Mouse (Mus musculus) myocyte (in vitro differentiated cells): Measurements from ENCODE around the gene Ppara.

ENCODE experiments used
- CEBPB ChIP-seq: IDR thresholded peaks from 2 replicates; pipeline ENCODE4 v1.6.1; 2011; ENCODE audit warnings: mild to moderate bottlenecking, moderate library complexity; ENCODE audit not compliant: poor library complexity, insufficient read depth, severe bottlenecking
- E2F4 ChIP-seq: IDR thresholded peaks from one replicate; pipeline ENCODE4 v1.6.1; 2011; ENCODE audit warnings: mild to moderate bottlenecking, control low read depth, moderate library complexity; ENCODE audit not compliant: insufficient read depth
- MYOG ChIP-seq, 3 experiments: IDR thresholded peaks; one replicate each; pipeline ENCODE4 v1.6.1; 2011; ENCODE audit warnings: control low read depth in 2 of 3, low read depth in 2 of 3, mild to moderate bottlenecking in 2 of 3; ENCODE audit not compliant: insufficient read length in 2 of 3, control insufficient read depth in 1 of 3, insufficient read depth in 1 of 3
- POLR2A ChIP-seq: IDR thresholded peaks from one replicate; pipeline ENCODE4 v1.6.1; 2011; ENCODE audit warnings: low read depth, mild to moderate bottlenecking, control low read depth, moderate library complexity; ENCODE audit not compliant: insufficient read length
- POLR2AphosphoS2 ChIP-seq: IDR thresholded peaks from one replicate; pipeline ENCODE4 v1.6.1; 2011; ENCODE audit warnings: low read depth, control low read depth; ENCODE audit not compliant: insufficient read length
- REST ChIP-seq: IDR thresholded peaks from one replicate; pipeline ENCODE4 v1.6.1; 2011; ENCODE audit warnings: mild to moderate bottlenecking, control low read depth, moderate library complexity; ENCODE audit not compliant: insufficient read depth, insufficient read length
- SRF ChIP-seq: IDR thresholded peaks from one replicate; pipeline ENCODE4 v1.6.1; 2011; ENCODE audit warnings: low read depth; ENCODE audit not compliant: control insufficient read depth, insufficient read length
- TCF3 ChIP-seq: IDR thresholded peaks from one replicate; pipeline ENCODE4 v1.6.1; 2011; ENCODE audit warnings: low read depth, control low read depth; ENCODE audit not compliant: insufficient read length

- TF ChIP-seq E2F4, result no peak
- TF ChIP-seq REST, result no peak
- no peak for TF ChIP-seq POLR2A
- TF ChIP-seq CEBPB, result no peak
- no peak for TF ChIP-seq POLR2AphosphoS2
- TF ChIP-seq MYOG (IDR thresholded peaks at IDR 0.05; ENCODE audit: control insufficient read depth in 1 of 3, insufficient read depth in 1 of 3, insufficient read length in 2 of 3, low read depth in 2 of 3), result peak in 2 of 3 experiments; percentile 56 to 69
- no peak for TF ChIP-seq SRF
- no peak for TF ChIP-seq TCF3
Measured at GRCm38 (mm10) chr15:85688734-85689133, 46.0 kb upstream of the Ppara start.
